Mouse (Mus musculus) ES-Bruce4 (cell line): ENCODE data around the gene Sap18.
"Not testable (repeated sequence)": the region's sequence is repeated elsewhere in the genome, so short reads cannot be mapped to it uniquely, and the experiment has no call there.

Source experiments
- CTCF ChIP-seq: IDR thresholded peaks from one replicate; pipeline ENCODE4 v1.8.1; 2011; ENCODE audit warnings: low read depth, low read length
- EP300 ChIP-seq: IDR thresholded peaks from 2 replicates; pipeline ENCODE4 v1.6.1; 2011; ENCODE audit warnings: low read depth, low read length; ENCODE audit not compliant: insufficient read depth
- POLR2A ChIP-seq: IDR thresholded peaks from one replicate; pipeline ENCODE4 v1.8.1; 2011; ENCODE audit warnings: low read length; ENCODE audit not compliant: insufficient read depth

GRCm38 (mm10) chr14:57848061-57848460 lies 50.1 kb downstream of the Sap18 start:
- TF ChIP-seq EP300, result peak; percentile 62; the same call in 1 of the 2 replicates
- TF ChIP-seq CTCF, POLR2A: not testable (repeated sequence)
